Mouse (Mus musculus) midbrain, postnatal 0 days (tissue): ENCODE data around the gene Cma1. TPM values are rescaled to one million over a fixed set of nuclear protein-coding genes. Genes with fewer than 3 reads are reported as not detected.

Experiments used
- ATAC-seq: fragments of 200-750 bp; cut with Nextera tagmentation; 2 replicates; pipeline ENCODE4 v1.8.0; 2017; ENCODE audit warnings: moderate number of reproducible peaks, mild to moderate bottlenecking, moderate TSS enrichment, moderate library complexity; ENCODE audit not compliant: low FRiP score
- DNase-seq: peaks from one replicate; pipeline ENCODE4 v3.0.0-alpha.2; 2015; ENCODE audit warnings: low spot score
- H3K27ac ChIP-seq: fragments of 300-500 bp; sonication (generic); 2 replicates; pipeline ENCODE4 v1.5.1; 2014; ENCODE audit warnings: low read depth, mild to moderate bottlenecking, low read length, mixed read lengths
- H3K27me3 ChIP-seq: fragments of 300-500 bp; sonication (generic); 2 replicates; pipeline ENCODE4 v1.6.1; 2014; ENCODE audit warnings: low read length, control low read depth, mixed read lengths; ENCODE audit not compliant: insufficient read depth
- H3K36me3 ChIP-seq: fragments of 300-500 bp; sonication (generic); 2 replicates; pipeline ENCODE4 v1.6.1; 2014; ENCODE audit warnings: low read length, control low read depth, mixed read lengths; ENCODE audit not compliant: insufficient read depth
- H3K4me1 ChIP-seq: fragments of 300-500 bp; sonication (generic); 2 replicates; pipeline ENCODE4 v1.6.1; 2014; ENCODE audit warnings: mild to moderate bottlenecking, control low read depth, antibody characterized with exemption, low read length, mixed read lengths; ENCODE audit not compliant: insufficient read depth
- H3K4me2 ChIP-seq: fragments of 300-500 bp; sonication (generic); 2 replicates; pipeline ENCODE4 v1.6.1; 2014; ENCODE audit warnings: low read depth, mild to moderate bottlenecking, low read length, mixed read lengths; ENCODE audit not compliant: poor library complexity, severe bottlenecking
- H3K4me3 ChIP-seq: fragments of 300-500 bp; sonication (generic); 2 replicates; pipeline ENCODE4 v1.5.1; 2014; ENCODE audit warnings: low read depth, mild to moderate bottlenecking, low read length, moderate library complexity
- H3K9ac ChIP-seq: fragments of 300-500 bp; sonication (generic); replicated peaks from 2 replicates; pipeline ENCODE4 v1.6.1; 2014; ENCODE audit warnings: mild to moderate bottlenecking, low read length, moderate library complexity, mixed read lengths; ENCODE audit not compliant: poor library complexity, severe bottlenecking
- H3K9me3 ChIP-seq: fragments of 300-500 bp; sonication (generic); 2 replicates; pipeline ENCODE4 v1.6.1; 2016; ENCODE audit warnings: low read length, control low read depth
- CTCF ChIP-seq: IDR thresholded peaks from 2 replicates; pipeline ENCODE4 v1.5.1; 2016; ENCODE audit warnings: antibody characterized with exemption, mild to moderate bottlenecking
- WGBS: fragments of 180-500 bp; shearing (Covaris S2); extraction: QIAGEN DNeasy Blood & Tissue Kit; methylation state at CpG from one replicate; pipeline ENCODE4 v1.1.7; 2014; 5-methylcytosine and 5-hydroxymethylcytosine counted together
- polyA plus RNA-seq: library from polyadenylated mRNA; unstranded; fragments of >200 nt; fragmentation: Nextera tagmentation; extraction: Ambion mirVana; gene quantifications from 2 replicates; pipeline ENCODE4 v1.2.1, GENCODE M21; 2015
- total RNA-seq: library from RNA; depleted of rRNA; stranded (reverse); fragments of >200 nt; gene quantifications from 2 replicates; pipeline ENCODE4 v1.2.3, GENCODE M21; 2014; rRNA removed

Cma1 gene
- total and polyA plus RNA-seq, 2 experiments from 2014 or later = 1.7 to 2.7 TPM

DNA sequence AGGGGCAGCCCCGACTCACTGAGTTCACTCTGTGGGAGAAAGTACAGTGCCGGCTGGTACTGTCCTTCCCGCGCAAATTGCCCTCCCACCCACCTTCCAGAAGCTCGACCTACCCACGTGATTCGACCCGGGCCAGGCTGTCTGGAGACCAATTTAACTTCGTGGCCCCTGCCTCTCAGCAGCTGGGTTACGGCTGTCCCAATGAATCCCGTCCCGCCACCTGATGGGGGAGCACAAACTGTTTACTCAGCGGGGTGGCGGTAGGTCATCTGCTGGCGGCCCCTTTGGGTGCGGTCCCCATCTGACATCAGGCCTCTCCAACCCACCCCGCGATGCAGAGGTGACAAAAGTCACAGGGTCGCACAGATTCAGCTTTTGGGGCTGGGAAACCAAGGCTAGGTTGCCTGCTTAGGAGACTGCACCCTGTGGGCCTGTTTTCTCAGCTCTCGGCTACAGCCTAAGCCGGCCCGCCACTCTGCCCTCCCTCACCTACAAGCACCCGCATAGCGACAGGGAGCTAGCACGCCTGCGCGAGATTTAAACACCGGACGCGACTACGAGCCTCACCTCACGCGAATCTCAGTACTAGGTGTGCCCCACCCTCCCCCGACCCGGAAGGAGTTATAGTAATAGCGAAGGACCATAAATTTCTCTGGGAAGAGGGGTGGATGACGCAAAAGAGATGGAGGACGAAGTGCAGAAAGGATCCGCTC, 44.6 kb downstream of the Cma1 start, which contains the start of gene Sdr39u1:
Sdr39u1 (minus strand) TSS at position 593 of the 713 bp plus-strand sequence.
- Histone ChIP-seq H3K27ac (peak within 1 kb of the TSS; percentile 89), H3K4me2 (peak within 1 kb of the TSS; percentile 84), H3K4me1 (peaks cover 4% of the 10 kb centered on the region; the same call in 1 of the 2 replicates), H3K9ac (peak within 1 kb of the TSS; percentile 77), H3K4me3 (peak within 1 kb of the TSS; percentile 48), H3K9me3 (no peaks in the 10 kb centered on the region), H3K36me3 (peaks cover 33% of the 10 kb centered on the region), H3K27me3 (no peaks in the 10 kb centered on the region)
- ATAC-seq (peak; percentile 96), DNase-seq (peak; percentile 97)
- WGBS = 2% methylated on average over 39 of the region's 39 CpGs
- peak; percentile 21; the same call in 1 of the 2 replicates for TF ChIP-seq CTCF

DNA sequence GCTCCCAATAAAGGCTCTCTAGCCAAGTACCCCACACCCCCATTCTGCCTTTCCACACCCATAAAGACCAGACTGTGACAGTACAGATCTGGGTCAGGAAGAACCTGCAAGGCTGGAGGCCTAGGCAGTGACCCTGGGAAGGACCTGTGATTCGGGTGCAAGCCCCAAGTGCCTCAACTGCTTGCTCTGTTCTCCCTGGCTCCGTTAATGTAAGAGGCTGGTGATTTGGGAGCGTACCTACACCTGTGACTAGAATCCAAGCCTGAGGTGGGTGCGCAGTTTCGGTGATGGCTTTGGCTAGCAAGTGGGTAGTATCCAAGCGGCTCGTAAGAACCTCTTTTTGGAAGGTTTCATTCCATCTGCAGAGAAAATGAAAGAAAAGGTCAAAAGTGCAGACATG, 45.5 kb downstream of the Cma1 start:
- H3K4me3 ChIP-seq = no peak overlapping the region
- H3K4me1 ChIP-seq = peaks cover 4% of the 10 kb centered on the region; the same call in 1 of the 2 replicates
- TF ChIP-seq CTCF = no peak
- H3K27me3 ChIP-seq = no peaks in the 10 kb centered on the region
- DNase-seq = no peak
- no peak overlapping the region for H3K9ac ChIP-seq
- no peak for ATAC-seq
- WGBS = 90% methylated on average over 7 of the region's 7 CpGs
- peaks cover 42% of the 10 kb centered on the region for H3K36me3 ChIP-seq
- H3K27ac ChIP-seq = no peak overlapping the region
- H3K4me2 ChIP-seq = peak overlapping the region; percentile 84
- no peaks in the 10 kb centered on the region for H3K9me3 ChIP-seq

DNA sequence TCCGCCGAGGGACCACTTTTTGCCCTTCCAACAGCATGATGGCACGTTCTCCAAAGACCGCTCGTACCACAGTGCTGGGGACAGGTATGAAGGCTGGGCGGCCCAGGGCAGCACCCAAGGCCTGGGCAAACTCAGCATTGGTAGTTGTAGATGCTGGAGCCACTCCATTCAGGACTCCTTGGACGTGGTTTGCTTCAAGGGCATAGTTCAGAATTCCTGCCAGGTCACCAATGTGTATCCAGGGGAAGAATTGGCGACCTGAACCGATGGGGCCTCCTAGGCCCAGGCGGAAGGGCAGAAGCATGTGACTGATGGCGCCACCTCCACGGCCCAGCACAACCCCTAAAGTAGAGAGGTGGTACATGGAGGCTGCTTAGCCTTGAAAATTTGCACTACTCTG, 46.8 kb downstream of the Cma1 start:
- WGBS = 90% methylated on average over 12 of the region's 12 CpGs
- no peak overlapping the region for H3K9ac ChIP-seq
- peaks cover 4% of the 10 kb centered on the region; the same call in 1 of the 2 replicates for H3K4me1 ChIP-seq
- no peaks in the 10 kb centered on the region for H3K27me3 ChIP-seq
- no peak overlapping the region for H3K4me3 ChIP-seq
- no peak for ATAC-seq
- no peak overlapping the region for H3K27ac ChIP-seq
- H3K36me3 ChIP-seq = peaks cover 47% of the 10 kb centered on the region
- no peak for DNase-seq
- no peaks in the 10 kb centered on the region for H3K9me3 ChIP-seq
- no peak for TF ChIP-seq CTCF
- no peak overlapping the region for H3K4me2 ChIP-seq

Other genes starting within 250 kb of the Cma1 start
- gene Tgm1, start 230.7 kb downstream of the Cma1 start, total RNA-seq = 0.16 and 0.38 TPM in 2 replicates
- gene Tgm1, start 230.7 kb downstream of the Cma1 start, polyA plus RNA-seq = 0.14 and 0.18 TPM in 2 replicates
- gene Rabggta, start 222.4 kb downstream of the Cma1 start, total RNA-seq = 75.1 and 94.5 TPM in 2 replicates
- 61.9 and 62.6 TPM in 2 replicates for gene Rabggta, start 222.4 kb downstream of the Cma1 start, polyA plus RNA-seq
- 75.1 and 94.0 TPM in 2 replicates for gene Dhrs1, start 199.0 kb downstream of the Cma1 start, total RNA-seq
- 72.0 and 73.3 TPM in 2 replicates for gene Dhrs1, start 199.0 kb downstream of the Cma1 start, polyA plus RNA-seq
- 22.0 and 30.4 TPM in 2 replicates for gene Nop9, start 199.0 kb downstream of the Cma1 start, total RNA-seq
- gene Nop9, start 199.0 kb downstream of the Cma1 start, polyA plus RNA-seq = 17.3 and 17.8 TPM in 2 replicates
- 0.66 and 2.6 TPM in 2 replicates for gene Cideb, start 186.2 kb downstream of the Cma1 start, total RNA-seq
- gene Cideb, start 186.2 kb downstream of the Cma1 start, polyA plus RNA-seq = 0.25 and 1.1 TPM in 2 replicates
- 0.38 and 1.6 TPM in 2 replicates for gene Ltb4r2, start 183.2 kb downstream of the Cma1 start, total RNA-seq
- gene Ltb4r2, start 183.2 kb downstream of the Cma1 start, polyA plus RNA-seq = 0.43 and 0.60 TPM in 2 replicates
- gene Ltb4r1, start 178.7 kb downstream of the Cma1 start, total RNA-seq = 0.88 and 1.8 TPM in 2 replicates
- gene Ltb4r1, start 178.7 kb downstream of the Cma1 start, polyA plus RNA-seq = 0.94 and 1.1 TPM in 2 replicates
- 3.6 and 4.0 TPM in 2 replicates for gene Adcy4, start 160.6 kb downstream of the Cma1 start, total RNA-seq
- gene Adcy4, start 160.6 kb downstream of the Cma1 start, polyA plus RNA-seq = 1.7 TPM in 2 replicates
- 0.27 TPM in 1 of 2 replicates, not detected in the other for gene Ripk3, start 155.8 kb downstream of the Cma1 start, total RNA-seq
- gene Ripk3, start 155.8 kb downstream of the Cma1 start, polyA plus RNA-seq = 1.3 and 3.0 TPM in 2 replicates
- 9.6 and 12.9 TPM in 2 replicates for gene Nfatc4, start 121.5 kb downstream of the Cma1 start, total RNA-seq
- 4.2 and 5.2 TPM in 2 replicates for gene Nfatc4, start 121.5 kb downstream of the Cma1 start, polyA plus RNA-seq
- 36.4 and 42.0 TPM in 2 replicates for gene Nynrin, start 90.7 kb downstream of the Cma1 start, total RNA-seq
- 6.8 and 7.2 TPM in 2 replicates for gene Nynrin, start 90.7 kb downstream of the Cma1 start, polyA plus RNA-seq
- gene Cbln3, start 60.3 kb downstream of the Cma1 start, total RNA-seq = 0.66 and 1.8 TPM in 2 replicates
- gene Cbln3, start 60.3 kb downstream of the Cma1 start, polyA plus RNA-seq = 0.43 and 0.54 TPM in 2 replicates
- gene Khnyn, start 59.7 kb downstream of the Cma1 start, total RNA-seq = 14.2 and 19.9 TPM in 2 replicates
- gene Khnyn, start 59.7 kb downstream of the Cma1 start, polyA plus RNA-seq = 6.3 and 6.5 TPM in 2 replicates
- gene Sdr39u1, start 44.4 kb downstream of the Cma1 start, total RNA-seq = 143 and 146 TPM in 2 replicates
- 131 and 162 TPM in 2 replicates for gene Sdr39u1, start 44.4 kb downstream of the Cma1 start, polyA plus RNA-seq
- not detected in 2 replicates for gene Cma2, start 6.3 kb upstream of the Cma1 start, total RNA-seq
- gene Cma2, start 6.3 kb upstream of the Cma1 start, polyA plus RNA-seq = not detected in 2 replicates
- not detected in 2 replicates for gene Mcpt1, start 73.3 kb upstream of the Cma1 start, total RNA-seq
- gene Mcpt1, start 73.3 kb upstream of the Cma1 start, polyA plus RNA-seq = not detected in 2 replicates
- gene Mcpt9, start 85.8 kb upstream of the Cma1 start, total RNA-seq = not detected in 2 replicates
- gene Mcpt9, start 85.8 kb upstream of the Cma1 start, polyA plus RNA-seq = not detected in 2 replicates
- not detected in 2 replicates for gene Mcpt2, start 97.4 kb upstream of the Cma1 start, total RNA-seq
- not detected in 2 replicates for gene Mcpt2, start 97.4 kb upstream of the Cma1 start, polyA plus RNA-seq
- gene Mcpt4, start 117.6 kb upstream of the Cma1 start, total RNA-seq = 0.38 TPM in 1 of 2 replicates, not detected in the other
- gene Mcpt4, start 117.6 kb upstream of the Cma1 start, polyA plus RNA-seq = not detected in 2 replicates
- not detected in 2 replicates for gene Mcpt8, start 140.6 kb upstream of the Cma1 start, total RNA-seq
- not detected in 2 replicates for gene Mcpt8, start 140.6 kb upstream of the Cma1 start, polyA plus RNA-seq
- gene Ctsg, start 157.9 kb upstream of the Cma1 start, total RNA-seq = not detected in 2 replicates
- 0.21 TPM in 1 of 2 replicates, not detected in the other for gene Ctsg, start 157.9 kb upstream of the Cma1 start, polyA plus RNA-seq
- not detected in 2 replicates for gene Gzme, start 175.9 kb upstream of the Cma1 start, total RNA-seq
- gene Gzme, start 175.9 kb upstream of the Cma1 start, polyA plus RNA-seq = not detected in 2 replicates
- gene Gzmd, start 187.9 kb upstream of the Cma1 start, total RNA-seq = not detected in 2 replicates
- not detected in 2 replicates for gene Gzmd, start 187.9 kb upstream of the Cma1 start, polyA plus RNA-seq
- gene Gzmg, start 214.9 kb upstream of the Cma1 start, total RNA-seq = not detected in 2 replicates
- not detected in 2 replicates for gene Gzmg, start 214.9 kb upstream of the Cma1 start, polyA plus RNA-seq
- gene Gzmn, start 229.9 kb upstream of the Cma1 start, total RNA-seq = not detected in 2 replicates
- gene Gzmn, start 229.9 kb upstream of the Cma1 start, polyA plus RNA-seq = not detected in 2 replicates